Mouse (Mus musculus) macrophage (primary cell): ENCODE measurements around the gene Sac3d1. TPM values are rescaled to one million over a fixed set of nuclear protein-coding genes. Genes with fewer than 3 reads are reported as not detected.
"Not testable (repeated sequence)": the region's sequence is repeated elsewhere in the genome, so short reads cannot be mapped to it uniquely, and the experiment has no call there.

ENCODE experiments used
- H3K27ac ChIP-seq: fragments of 350-480 bp; formaldehyde crosslinking; 2 replicates; pipeline ENCODE4 v1.9.0; 2021
- H3K36me3 ChIP-seq: fragments of 350-480 bp; formaldehyde crosslinking; 2 replicates; pipeline ENCODE4 v1.9.0; 2021; ENCODE audit errors: inconsistent target
- H3K4me3 ChIP-seq: fragments of 350-480 bp; formaldehyde crosslinking; 2 replicates; pipeline ENCODE4 v1.9.0; 2021; ENCODE audit errors: inconsistent target
- H3K79me2 ChIP-seq: fragments of 350-480 bp; formaldehyde crosslinking; 2 replicates; pipeline ENCODE4 v1.9.0; 2021; ENCODE audit errors: inconsistent target
- WGBS: methylation state at CpG from one replicate; pipeline ENCODE4 v1.1.7; 2026; ENCODE audit warnings: inconsistent platforms; ENCODE audit not compliant: missing documents; 5-methylcytosine and 5-hydroxymethylcytosine counted together
- polyA plus RNA-seq: library from polyadenylated mRNA; stranded (reverse); fragments of 250-400 nt; gene quantifications from 3 replicates; pipeline ENCODE4 v1.2.4, GENCODE M21; 2018; ENCODE audit warnings: inconsistent platforms
- total RNA-seq, 78 experiments: library from RNA; depleted of rRNA; stranded (reverse); fragments of 250-400 nt; gene quantifications; 1 replicate in 9 of 78; 2 replicates in 24 of 78; 3 replicates in 43 of 78; 4 replicates in 2 of 78; pipeline ENCODE4 v1.2.4; 2018; ENCODE audit warnings: inconsistent platforms in 56 of 78

Sac3d1 gene
- total RNA-seq (2018; cell fraction: chromatin; rRNA removed), result 1 to 10 TPM in 25 of 26 experiments, under 1 TPM in 1; 0.80 to 6.3 (median 1.7) TPM
- 1 to 10 TPM; 4.5 to 9.3 (median 7.0) TPM for total RNA-seq (2018; cell fraction: cytosol; rRNA removed)
- total RNA-seq (2018; cell fraction: nucleus; rRNA removed), result 1 to 10 TPM; 1.2 to 5.4 (median 3.5) TPM
- polyA plus RNA-seq, result 1.4 to 11.0 TPM (median 6.6 TPM) in 3 replicates

GRCm38 (mm10) chr19:6117986-6118676 lies at the start of gene Sac3d1:
Gene Sac3d1, minus strand, starts transcription at chr19:6118650.
- Histone ChIP-seq H3K79me2 (peaks cover 12% of the 10 kb centered on the region; the same call in 1 of the 2 replicates), H3K27ac (peak within 1 kb of the TSS; percentile 44), H3K4me3 (peak within 1 kb of the TSS; percentile 72), H3K36me3 (peaks cover 10% of the 10 kb centered on the region; the same call in 1 of the 2 replicates)
- under 1% methylated on average over 77 of the region's 77 CpGs for WGBS

GRCm38 (mm10) chr19:6166750-6167149 lies 48.3 kb upstream of the Sac3d1 start:
- WGBS, result 93% methylated on average over 4 of the region's 4 CpGs
- no peak overlapping the region for H3K4me3 ChIP-seq
- H3K79me2 ChIP-seq, result peaks cover 9% of the 10 kb centered on the region; the same call in 1 of the 2 replicates
- no peak overlapping the region for H3K27ac ChIP-seq
- H3K36me3 ChIP-seq, result peaks cover 17% of the 10 kb centered on the region; the same call in 1 of the 2 replicates

GRCm38 (mm10) chr19:6163872-6164547 lies 45.6 kb upstream of the Sac3d1 start:
- Histone ChIP-seq H3K4me3 (peak overlapping the region; percentile 31), H3K36me3 (peaks cover 8% of the 10 kb centered on the region; the same call in 1 of the 2 replicates), H3K79me2 (peaks cover 9% of the 10 kb centered on the region; the same call in 1 of the 2 replicates), H3K27ac (peak overlapping the region; percentile 24)
- WGBS, result 45% methylated on average over 10 of the region's 10 CpGs

- WGBS, result 4% methylated on average over 6 of the region's 6 CpGs
- Histone ChIP-seq H3K27ac (peak overlapping the region; percentile 28), H3K79me2 (no peaks in the 10 kb centered on the region), H3K36me3 (no peaks in the 10 kb centered on the region), H3K4me3 (no peak overlapping the region)
Measured at GRCm38 (mm10) chr19:6157220-6157619, 38.8 kb upstream of the Sac3d1 start.

GRCm38 (mm10) chr19:6156372-6156771 lies 37.9 kb upstream of the Sac3d1 start:
- Histone ChIP-seq H3K27ac (peak overlapping the region; percentile 28; the same call in 1 of the 2 replicates), H3K79me2 (no peaks in the 10 kb centered on the region), H3K36me3 (no peaks in the 10 kb centered on the region), H3K4me3 (no peak overlapping the region)
- 95% methylated on average over 8 of the region's 8 CpGs for WGBS

- no peaks in the 10 kb centered on the region for H3K36me3 ChIP-seq
- no peaks in the 10 kb centered on the region for H3K79me2 ChIP-seq
- 92% methylated on average over 9 of the region's 9 CpGs for WGBS
- H3K4me3 ChIP-seq, result no peak overlapping the region
- H3K27ac ChIP-seq, result no peak overlapping the region
Measured at GRCm38 (mm10) chr19:6155174-6155573, 36.7 kb upstream of the Sac3d1 start.

- 85% methylated on average over 5 of the region's 5 CpGs for WGBS
- no peaks in the 10 kb centered on the region for H3K79me2 ChIP-seq
- H3K4me3 ChIP-seq, result no peak overlapping the region
- no peak overlapping the region for H3K27ac ChIP-seq
- no peaks in the 10 kb centered on the region for H3K36me3 ChIP-seq
Measured at GRCm38 (mm10) chr19:6144842-6145241, 26.4 kb upstream of the Sac3d1 start.

- WGBS, result 4% methylated on average over 15 of the region's 15 CpGs
- H3K36me3 ChIP-seq, result no peaks in the 10 kb centered on the region
- peak within 1 kb of the TSS; percentile 92 for H3K27ac ChIP-seq
- H3K4me3 ChIP-seq, result peak within 1 kb of the TSS; percentile 49
- no peaks in the 10 kb centered on the region for H3K79me2 ChIP-seq
Measured at GRCm38 (mm10) chr19:6141394-6141749, 22.9 kb upstream of the Sac3d1 start, which contains the start of gene Arl2. Gene Arl2, minus strand, starts transcription at chr19:6141548.

GRCm38 (mm10) chr19:6140678-6141393 lies 22.4 kb upstream of the Sac3d1 start, which contains the start of gene Batf2:
Gene Batf2, plus strand, starts transcription at chr19:6140983.
- Histone ChIP-seq H3K27ac (peak within 1 kb of the TSS; percentile 92), H3K4me3 (peak within 1 kb of the TSS; percentile 49), H3K79me2 (no peaks in the 10 kb centered on the region), H3K36me3 (no peaks in the 10 kb centered on the region)
- 1% methylated on average over 64 of the region's 68 CpGs for WGBS

GRCm38 (mm10) chr19:6140374-6140677 lies 21.9 kb upstream of the Sac3d1 start:
- Histone ChIP-seq H3K36me3 (no peaks in the 10 kb centered on the region), H3K4me3 (peak overlapping the region; percentile 49), H3K27ac (peak overlapping the region; percentile 40), H3K79me2 (no peaks in the 10 kb centered on the region)
- 3% methylated on average over 16 of the region's 16 CpGs for WGBS

GRCm38 (mm10) chr19:6139701-6140100 lies 21.3 kb upstream of the Sac3d1 start:
- Histone ChIP-seq H3K79me2 (no peaks in the 10 kb centered on the region), H3K4me3 (peak overlapping the region; percentile 49; the same call in 1 of the 2 replicates), H3K27ac (no peak overlapping the region), H3K36me3 (no peaks in the 10 kb centered on the region)
- WGBS, result 92% methylated on average over 6 of the region's 6 CpGs

- 93% methylated on average over 3 of the region's 3 CpGs for WGBS
- Histone ChIP-seq H3K27ac (no peak overlapping the region), H3K36me3 (no peaks in the 10 kb centered on the region), H3K4me3 (no peak overlapping the region), H3K79me2 (no peaks in the 10 kb centered on the region)
Measured at GRCm38 (mm10) chr19:6136397-6136796, 17.9 kb upstream of the Sac3d1 start.

- H3K4me3 ChIP-seq, H3K79me2 ChIP-seq, H3K36me3 ChIP-seq, H3K27ac ChIP-seq: not testable (repeated sequence)
- 71% methylated on average over 1 of the region's 1 CpGs for WGBS
Measured at GRCm38 (mm10) chr19:6133197-6133596, 14.7 kb upstream of the Sac3d1 start.

- Histone ChIP-seq H3K79me2 (no peaks in the 10 kb centered on the region), H3K4me3 (no peak overlapping the region), H3K27ac (no peak overlapping the region), H3K36me3 (no peaks in the 10 kb centered on the region)
- 95% methylated on average over 7 of the region's 7 CpGs for WGBS
Measured at GRCm38 (mm10) chr19:6132171-6132827, 13.8 kb upstream of the Sac3d1 start.
